Mouse (Mus musculus): Measurements from ENCODE around the gene Parvg. TPM values are rescaled to one million over a fixed set of nuclear protein-coding genes. Genes with fewer than 3 reads are reported as not detected.

Gene Parvg
- polyA plus RNA-seq, 1 experiment: not detected

DNA sequence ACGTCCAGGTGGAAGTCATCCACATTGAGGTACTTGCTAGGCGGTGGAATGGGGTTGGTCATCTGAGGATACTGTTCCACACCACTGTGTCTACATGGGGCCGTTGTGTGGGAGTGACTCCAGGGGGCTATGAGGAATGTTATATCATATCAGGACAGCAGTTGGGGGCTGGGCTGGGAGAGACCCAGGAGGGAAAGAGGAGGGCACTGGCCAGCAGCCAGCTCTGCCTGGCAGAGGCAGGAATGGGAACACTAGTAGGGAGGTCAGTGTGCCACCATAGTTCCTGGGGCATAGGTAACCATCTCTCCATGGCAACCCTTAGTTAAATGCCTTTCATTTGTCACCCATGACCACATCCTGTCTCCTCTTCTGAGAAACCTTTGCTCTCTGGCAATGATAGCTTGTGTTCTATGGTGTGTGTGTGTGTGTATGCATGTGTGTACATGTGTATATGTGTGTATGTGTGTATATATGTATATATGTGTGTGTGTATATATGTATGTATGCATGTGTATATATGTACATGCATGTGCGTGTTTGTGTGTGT, 7.3 kb downstream of the Parvg start:
- no peak for TF ChIP-seq CTCF (IDR thresholded peaks at IDR 0.05; ENCODE audit: insufficient read depth, low read depth, low read length)
- TF ChIP-seq POLR2A (IDR thresholded peaks at IDR 0.05; ENCODE audit: insufficient read depth, low read depth, low read length): no peak
- H3K4me3 ChIP-seq (ENCODE audit: insufficient read depth, low read depth, low read length): no peak overlapping the region
- 96% methylated on average over 4 of the region's 4 CpGs for WGBS
- H3K4me1 ChIP-seq (ENCODE audit: control insufficient read depth, insufficient read depth, low read length): no peaks in the 10 kb centered on the region
- no peak overlapping the region for H3K27ac ChIP-seq (ENCODE audit: insufficient read depth, low read depth, low read length)

DNA sequence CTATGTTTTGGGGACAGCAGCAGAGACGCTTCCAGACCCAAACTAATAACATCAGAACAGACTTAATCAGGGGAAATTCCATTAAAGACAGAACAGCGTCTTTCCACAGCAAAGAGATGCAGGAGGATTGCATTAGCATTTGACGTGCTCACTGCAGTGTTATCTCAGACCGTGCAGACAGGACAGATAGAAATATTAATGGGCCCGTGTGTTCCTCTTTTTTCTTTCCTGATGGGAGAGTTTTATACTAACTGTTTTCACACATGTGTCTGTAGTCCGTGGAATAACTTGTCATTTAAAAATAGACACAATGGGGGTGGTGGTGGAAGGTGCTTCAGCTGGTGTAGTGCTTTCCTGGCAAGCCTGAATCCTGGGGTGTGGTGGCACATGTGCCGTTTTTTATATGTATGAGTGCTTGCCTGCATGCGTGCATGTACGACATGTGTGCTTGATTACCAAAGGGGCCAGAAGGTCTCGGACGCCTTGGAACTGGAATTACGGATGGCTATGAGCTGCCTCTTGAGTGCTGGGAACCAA, 12.5 kb downstream of the Parvg start:
- Histone ChIP-seq H3K27ac (ENCODE audit: insufficient read depth, low read depth, low read length) (no peak overlapping the region), H3K4me3 (ENCODE audit: insufficient read depth, low read depth, low read length) (no peak overlapping the region), H3K4me1 (ENCODE audit: control insufficient read depth, insufficient read depth, low read length) (no peaks in the 10 kb centered on the region)
- TF ChIP-seq CTCF (IDR thresholded peaks at IDR 0.05; ENCODE audit: insufficient read depth, low read depth, low read length): no peak
- no peak for TF ChIP-seq POLR2A (IDR thresholded peaks at IDR 0.05; ENCODE audit: insufficient read depth, low read depth, low read length)
- 78% methylated on average over 12 of the region's 12 CpGs for WGBS

GRCm38 (mm10) chr15:84337599-84337998, 13.8 kb downstream of the Parvg start:
- Histone ChIP-seq H3K4me3 (ENCODE audit: insufficient read depth, low read depth, low read length) (no peak overlapping the region), H3K4me1 (ENCODE audit: control insufficient read depth, insufficient read depth, low read length) (no peaks in the 10 kb centered on the region), H3K27ac (ENCODE audit: insufficient read depth, low read depth, low read length) (no peak overlapping the region)
- WGBS: 88% methylated on average over 5 of the region's 5 CpGs
- no peak for TF ChIP-seq CTCF (IDR thresholded peaks at IDR 0.05; ENCODE audit: insufficient read depth, low read depth, low read length)
- TF ChIP-seq POLR2A (IDR thresholded peaks at IDR 0.05; ENCODE audit: insufficient read depth, low read depth, low read length): no peak

DNA sequence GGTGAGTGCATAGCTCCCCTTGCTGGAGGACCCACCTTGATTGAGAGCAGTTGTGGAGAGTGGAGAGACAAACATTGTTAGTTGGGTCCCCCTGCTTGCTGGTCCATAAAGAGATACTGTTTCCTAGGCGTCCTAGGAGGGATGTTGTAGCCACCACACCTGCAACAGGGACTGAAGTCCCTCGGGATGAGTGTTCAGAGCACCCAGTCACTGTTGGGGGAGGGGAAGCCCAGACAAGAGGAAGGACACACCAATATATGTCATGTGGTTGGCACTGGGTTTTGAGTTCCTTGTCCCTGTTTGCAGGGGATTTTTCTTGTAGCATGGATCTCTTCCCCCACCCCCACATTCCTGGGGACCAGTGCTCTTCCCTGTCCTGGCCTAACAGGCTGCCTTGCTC, 17.1 kb downstream of the Parvg start:
- TF ChIP-seq CTCF (IDR thresholded peaks at IDR 0.05; ENCODE audit: insufficient read depth, low read depth, low read length): no peak
- no peak for TF ChIP-seq POLR2A (IDR thresholded peaks at IDR 0.05; ENCODE audit: insufficient read depth, low read depth, low read length)
- WGBS: 82% methylated on average over 2 of the region's 2 CpGs
- Histone ChIP-seq H3K4me3 (ENCODE audit: insufficient read depth, low read depth, low read length) (no peak overlapping the region), H3K27ac (ENCODE audit: insufficient read depth, low read depth, low read length) (no peak overlapping the region), H3K4me1 (ENCODE audit: control insufficient read depth, insufficient read depth, low read length) (no peaks in the 10 kb centered on the region)

- Histone ChIP-seq H3K4me3 (ENCODE audit: insufficient read depth, low read depth, low read length) (no peak overlapping the region), H3K4me1 (ENCODE audit: control insufficient read depth, insufficient read depth, low read length) (peaks cover 10% of the 10 kb centered on the region), H3K27ac (ENCODE audit: insufficient read depth, low read depth, low read length) (no peak overlapping the region)
- TF ChIP-seq CTCF (IDR thresholded peaks at IDR 0.05; ENCODE audit: insufficient read depth, low read depth, low read length) (peak; percentile 26; the same call in 1 of the 2 replicates), POLR2A (IDR thresholded peaks at IDR 0.05; ENCODE audit: insufficient read depth, low read depth, low read length) (no peak)
- WGBS: 97% methylated on average over 4 of the region's 4 CpGs
These were observed 24.9 kb downstream of the Parvg start for GRCm38 (mm10) chr15:84348769-84349168.

DNA sequence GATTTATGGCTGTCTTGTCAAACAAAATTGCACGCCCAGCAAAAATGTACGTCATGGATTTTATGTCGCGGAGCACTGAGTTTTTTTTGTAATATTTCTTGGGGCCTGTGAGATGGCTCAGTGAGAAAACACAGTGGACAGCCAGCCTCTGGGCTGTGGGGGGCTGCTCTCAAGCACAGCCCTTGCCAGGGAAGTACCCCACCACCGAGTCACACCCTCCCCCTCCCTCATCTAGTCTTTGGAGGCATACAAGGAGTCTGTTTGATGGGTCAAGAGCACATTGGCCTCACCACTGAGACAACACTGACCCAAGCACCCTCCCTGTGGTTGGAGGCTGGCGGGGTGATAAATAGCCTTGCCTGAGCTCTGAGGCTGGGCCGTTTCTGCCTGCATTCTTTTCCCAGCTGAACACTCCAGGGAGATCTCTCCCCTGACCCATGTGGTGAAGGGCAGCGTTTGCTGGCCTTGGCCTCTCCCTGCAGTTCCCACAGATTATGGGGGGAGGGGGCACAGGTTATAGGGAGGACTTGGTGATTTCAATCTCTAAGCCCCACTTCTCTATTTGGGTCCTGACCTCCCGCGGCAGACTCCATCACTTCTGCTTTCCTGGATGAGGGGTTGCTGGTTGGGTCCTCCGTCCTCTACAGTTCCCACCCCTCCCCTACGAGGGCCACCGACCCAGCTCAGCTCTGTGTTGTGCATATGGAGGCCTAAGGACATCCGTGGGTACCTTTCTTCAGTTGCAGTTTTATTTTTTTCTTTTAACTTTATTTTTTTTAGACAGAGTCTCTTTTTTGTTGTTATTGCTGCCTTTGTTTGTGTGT, 26.3 kb downstream of the Parvg start:
- TF ChIP-seq CTCF (IDR thresholded peaks at IDR 0.05; ENCODE audit: insufficient read depth, low read depth, low read length) (no peak), POLR2A (IDR thresholded peaks at IDR 0.05; ENCODE audit: insufficient read depth, low read depth, low read length) (no peak)
- 79% methylated on average over 14 of the region's 14 CpGs for whole genome bisulfite sequencing
- H3K27ac ChIP-seq (ENCODE audit: insufficient read depth, low read depth, low read length): no peak overlapping the region

DNA sequence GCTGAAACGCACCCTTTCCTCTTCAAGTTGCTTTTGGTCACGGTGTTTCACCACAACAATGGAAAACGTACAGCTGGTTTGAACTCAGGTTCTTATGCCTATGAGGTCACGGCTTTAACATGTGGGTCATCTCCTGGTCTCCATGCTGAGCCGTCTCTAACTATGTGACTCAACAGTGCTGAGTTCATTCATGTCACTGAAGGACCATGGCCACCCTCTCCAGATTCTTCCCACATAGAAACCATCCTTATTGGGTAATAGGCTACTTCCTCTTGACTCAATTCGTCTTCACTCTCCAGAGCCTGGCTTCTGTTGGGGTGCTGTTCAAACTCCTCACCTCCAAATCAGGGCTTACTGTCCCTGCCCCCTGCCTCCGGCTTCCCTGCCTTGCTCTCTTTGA, 27.5 kb downstream of the Parvg start:
- H3K27ac ChIP-seq (ENCODE audit: insufficient read depth, low read depth, low read length): no peak overlapping the region
- H3K4me1 ChIP-seq (ENCODE audit: control insufficient read depth, insufficient read depth, low read length): peaks cover 13% of the 10 kb centered on the region
- H3K4me3 ChIP-seq (ENCODE audit: insufficient read depth, low read depth, low read length): no peak overlapping the region
- no peak for TF ChIP-seq CTCF (IDR thresholded peaks at IDR 0.05; ENCODE audit: insufficient read depth, low read depth, low read length)
- 89% methylated on average over 7 of the region's 7 CpGs for WGBS

More for the DNA sequence above, 26.3 kb downstream of the Parvg start:
- Histone ChIP-seq H3K4me3 (ENCODE audit: insufficient read depth, low read depth, low read length) (no peak overlapping the region), H3K4me1 (ENCODE audit: control insufficient read depth, insufficient read depth, low read length) (peaks cover 10% of the 10 kb centered on the region)

DNA sequence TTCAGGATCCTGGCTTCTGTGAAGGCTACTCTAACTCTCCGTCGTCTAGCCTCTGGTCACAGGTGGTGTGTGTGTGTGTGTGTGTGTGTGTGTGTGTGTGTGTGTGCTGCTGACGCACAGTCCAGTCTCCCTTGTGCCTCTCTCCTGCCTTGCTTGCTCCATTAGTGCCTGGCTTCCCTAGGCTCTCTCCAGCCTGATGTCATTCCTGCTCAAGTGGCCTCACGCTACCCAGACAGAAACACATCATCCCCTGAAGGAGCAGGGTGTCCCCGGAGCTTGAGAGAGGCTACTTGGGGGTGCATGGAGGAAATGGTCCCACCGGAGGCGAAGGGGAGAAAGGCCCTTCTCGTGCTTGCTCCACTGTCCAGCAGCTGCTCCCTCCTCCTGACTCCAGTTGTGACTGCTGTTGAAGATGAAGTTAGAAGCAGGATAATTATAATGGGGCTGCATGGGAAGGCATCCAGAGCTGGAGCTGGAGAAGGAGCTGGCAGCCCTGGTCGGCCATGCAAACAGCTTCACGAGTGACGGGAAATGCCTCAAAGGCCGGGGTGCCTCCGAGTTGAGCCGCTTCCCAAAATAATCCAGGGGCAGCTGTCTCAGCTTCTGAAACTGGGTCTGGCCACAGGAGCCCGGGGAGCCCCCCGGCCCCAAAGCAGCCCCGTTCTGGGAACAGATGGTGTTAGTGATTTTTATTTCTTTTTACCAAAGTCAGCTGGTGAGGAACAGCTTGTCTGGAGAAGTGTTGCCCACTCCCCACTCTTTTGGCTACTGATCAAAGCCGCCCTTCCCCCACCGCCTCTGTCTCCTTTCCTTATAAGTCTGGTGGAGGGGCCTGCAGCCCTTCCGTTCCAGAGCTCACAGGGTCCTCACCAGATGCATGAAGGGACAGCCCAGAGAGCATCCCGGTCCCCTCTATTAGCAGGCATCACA, 28.4 kb downstream of the Parvg start:
- peaks cover 13% of the 10 kb centered on the region for H3K4me1 ChIP-seq (ENCODE audit: control insufficient read depth, insufficient read depth, low read length)
- WGBS: 55% methylated on average over 21 of the region's 21 CpGs
- no peak for TF ChIP-seq CTCF (IDR thresholded peaks at IDR 0.05; ENCODE audit: insufficient read depth, low read depth, low read length)
- TF ChIP-seq POLR2A (IDR thresholded peaks at IDR 0.05; ENCODE audit: insufficient read depth, low read depth, low read length): 0 out of 2 replicates have a peak, but pooled peaks have one; percentile 10
- H3K27ac ChIP-seq (ENCODE audit: insufficient read depth, low read depth, low read length): no peak overlapping the region
- no peak overlapping the region for H3K4me3 ChIP-seq (ENCODE audit: insufficient read depth, low read depth, low read length)
